14 mouse cellular contexts compared by ENCODE assay signal in the genomic region with DNA sequence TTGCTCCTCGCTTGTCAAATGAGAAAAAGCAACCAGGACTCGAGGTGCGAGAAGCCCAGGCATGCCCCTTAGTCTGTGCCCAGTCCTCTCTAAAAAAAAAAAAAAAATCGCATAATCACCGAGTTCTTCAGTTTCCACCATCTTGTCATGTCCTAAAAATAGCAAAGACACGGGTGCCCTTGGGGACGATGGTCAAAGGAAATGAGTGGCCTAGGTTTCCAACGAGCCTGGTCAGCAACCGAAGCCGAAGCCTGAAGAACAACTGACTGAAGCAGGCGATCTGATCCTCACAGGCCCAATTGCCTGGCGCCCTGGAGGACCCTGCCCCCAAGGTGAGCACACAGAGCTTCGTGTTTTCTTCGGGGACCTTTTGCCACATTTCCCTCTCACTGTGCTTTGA.
DNase-seq lines count a peak whose midpoint lies in the region; ATAC-seq and TF ChIP-seq lines count a peak whose summit lies in the region.
"Had no signal": no experiment of that assay in that cellular context is flagged by ENCODE, and none has a peak within 500 bp of the region (broad histone marks: within the 10 kb centered on the region; RNA-seq: fewer than 3 reads in every experiment).

No protein-coding gene starts in this region.

- no peaks in the 10 kb centered on the region for H3K36me3 ChIP-seq in hindbrain, embryonic 13.5 days
- no peaks in the 10 kb centered on the region for H3K36me3 ChIP-seq in hindbrain, embryonic 10.5 days
- no peaks in the 10 kb centered on the region for H3K36me3 ChIP-seq in E14TG2a.4 (ENCODE audit: insufficient read depth, low read length)
- no peaks in the 10 kb centered on the region for H3K36me3 ChIP-seq in embryonic facial prominence, embryonic 10.5 days (replicated peaks)
- H3K36me3 ChIP-seq in heart, postnatal 0 days (replicated peaks; ENCODE audit: control insufficient read depth, insufficient read depth, low read length), result no peaks in the 10 kb centered on the region
- H3K36me3 ChIP-seq: forebrain, embryonic 12.5 days; limb, embryonic 15.5 days had no signal

- H3K4me1 ChIP-seq in hindbrain, embryonic 13.5 days (replicated peaks), result peaks cover 16% of the 10 kb centered on the region
- H3K4me1 ChIP-seq in hindbrain, embryonic 10.5 days (replicated peaks), result peaks cover 21% of the 10 kb centered on the region; the same call in 1 of the 2 replicates
- H3K4me1 ChIP-seq in E14TG2a.4 (replicated peaks; ENCODE audit: low read depth, low read length), result peaks cover 26% of the 10 kb centered on the region
- peaks cover 24% of the 10 kb centered on the region for H3K4me1 ChIP-seq in embryonic facial prominence, embryonic 10.5 days
- no peaks in the 10 kb centered on the region for H3K4me1 ChIP-seq in heart, postnatal 0 days (ENCODE audit: control insufficient read depth, insufficient read depth)
- H3K4me1 ChIP-seq: limb, embryonic 15.5 days had no signal

- no peak overlapping the region for H3K27ac ChIP-seq in hindbrain, embryonic 13.5 days
- no peak overlapping the region for H3K27ac ChIP-seq in hindbrain, embryonic 10.5 days
- no peak overlapping the region for H3K27ac ChIP-seq in embryonic facial prominence, embryonic 10.5 days (replicated peaks)
- no peak overlapping the region for H3K27ac ChIP-seq in heart, postnatal 0 days (ENCODE audit: low read depth)
- H3K27ac ChIP-seq: forebrain, embryonic 12.5 days; limb, embryonic 15.5 days had no signal

- no peak for DNase-seq in hindbrain, embryonic 10.5 days (ENCODE audit: low spot score)
- peak; percentile 22 for DNase-seq in embryonic facial prominence, embryonic 10.5 days (ENCODE audit: low spot score)
- DNase-seq in heart, postnatal 0 days (ENCODE audit: low spot score), result peak; percentile 30
- no peak for DNase-seq in layer of hippocampus, postnatal 10 days (ENCODE audit: low spot score in 2 of 2)
- no peak for DNase-seq in gastrocnemius, postnatal 36 days
- DNase-seq: cerebellum, adult 9-11 months; kidney, postnatal 4 days; thymus, adult 2 months had no signal

- H3K9ac ChIP-seq in hindbrain, embryonic 13.5 days, result no peak overlapping the region
- peak overlapping the region; percentile 20 for H3K9ac ChIP-seq in heart, postnatal 0 days (replicated peaks; ENCODE audit: low read depth, low read length)
- H3K9ac ChIP-seq: forebrain, embryonic 12.5 days; limb, embryonic 15.5 days had no signal

- 0 out of 2 replicates have a peak overlapping the region, but pooled peaks have one; percentile 13 for H3K4me2 ChIP-seq in hindbrain, embryonic 13.5 days
- peak overlapping the region; percentile 65 for H3K4me2 ChIP-seq in heart, postnatal 0 days (ENCODE audit: low read depth, low read length)
- H3K4me2 ChIP-seq: forebrain, embryonic 12.5 days; midbrain, embryonic 11.5 days had no signal

- intact Hi-C loops in gastrocnemius, postnatal 36 days (cut with DNase I), result no loop called here

- 48% methylated on average over 14 of the region's 14 CpGs for WGBS in hindbrain, embryonic 13.5 days
- 52% methylated on average over 14 of the region's 14 CpGs for WGBS in hindbrain, embryonic 10.5 days
- WGBS in embryonic facial prominence, embryonic 10.5 days, result 40% methylated on average over 14 of the region's 14 CpGs
- 22% methylated on average over 14 of the region's 14 CpGs for WGBS in heart, postnatal 0 days

- no peak overlapping the region for H3K4me3 ChIP-seq in hindbrain, embryonic 13.5 days
- no peak overlapping the region for H3K4me3 ChIP-seq in hindbrain, embryonic 10.5 days
- peak overlapping the region; percentile 51 for H3K4me3 ChIP-seq in E14TG2a.4 (replicated peaks; ENCODE audit: low read length)
- H3K4me3 ChIP-seq in embryonic facial prominence, embryonic 10.5 days, result peak overlapping the region; percentile 30; the same call in 1 of the 2 replicates
- peak overlapping the region; percentile 39 for H3K4me3 ChIP-seq in heart, postnatal 0 days (ENCODE audit: low read depth, low read length)
- H3K4me3 ChIP-seq: forebrain, embryonic 12.5 days; limb, embryonic 15.5 days had no signal

- H3K27me3 ChIP-seq in hindbrain, embryonic 13.5 days, result 0 out of 2 replicates have a peak, but pooled peaks cover 4% of the 10 kb centered on the region
- H3K27me3 ChIP-seq in hindbrain, embryonic 10.5 days (ENCODE audit: insufficient read depth, poor library complexity, severe bottlenecking), result no peaks in the 10 kb centered on the region
- H3K27me3 ChIP-seq in E14TG2a.4 (ENCODE audit: insufficient read depth, low read length), result 0 out of 2 replicates have a peak, but pooled peaks cover 3% of the 10 kb centered on the region
- H3K27me3 ChIP-seq in embryonic facial prominence, embryonic 10.5 days (replicated peaks; ENCODE audit: low read depth, poor library complexity, severe bottlenecking), result no peaks in the 10 kb centered on the region
- no peaks in the 10 kb centered on the region for H3K27me3 ChIP-seq in heart, postnatal 0 days (ENCODE audit: control insufficient read depth, insufficient read depth, low read length)
- H3K27me3 ChIP-seq: limb, embryonic 15.5 days had no signal

- H3K9me3 ChIP-seq in hindbrain, embryonic 13.5 days, result no peaks in the 10 kb centered on the region
- H3K9me3 ChIP-seq in hindbrain, embryonic 10.5 days, result no peaks in the 10 kb centered on the region
- H3K9me3 ChIP-seq in E14TG2a.4 (ENCODE audit: low read length), result no peaks in the 10 kb centered on the region
- H3K9me3 ChIP-seq in embryonic facial prominence, embryonic 10.5 days, result no peaks in the 10 kb centered on the region
- H3K9me3 ChIP-seq in heart, postnatal 0 days (replicated peaks; ENCODE audit: control insufficient read depth, low read length), result no peaks in the 10 kb centered on the region
- H3K9me3 ChIP-seq: forebrain, embryonic 12.5 days; limb, embryonic 15.5 days had no signal

- no peak for TF ChIP-seq CTCF in E14TG2a.4 (conservative IDR thresholded peaks at IDR 0.05; ENCODE audit: low read length)
- TF ChIP-seq CTCF in heart, postnatal 0 days (IDR thresholded peaks at IDR 0.05; ENCODE audit: low read depth), result no peak

- no peak for TF ChIP-seq EP300 in heart, postnatal 0 days (IDR thresholded peaks at IDR 0.05; ENCODE audit: low read depth)

- no peak for ATAC-seq in hindbrain, embryonic 13.5 days (ENCODE audit: low FRiP score)
- ATAC-seq in heart, postnatal 0 days (ENCODE audit: insufficient read depth, low read depth), result peak; percentile 30; the same call in 1 of the 2 replicates
- no peak for ATAC-seq in granulocyte monocyte progenitor cell, adult 5-6 weeks (replicated peaks; ENCODE audit: poor library complexity, severe bottlenecking)

Comparison
In these comparisons a context has a peak if more than half of its experiments do, and no peak if none do; other contexts are left out.
1. H3K4me3 ChIP-seq: peak in E14TG2a.4 (single experiment), embryonic facial prominence, embryonic 10.5 days (single experiment) and heart, postnatal 0 days (single experiment); none in hindbrain, embryonic 13.5 days (single experiment) and hindbrain, embryonic 10.5 days (single experiment).
2. DNase-seq: peak in embryonic facial prominence, embryonic 10.5 days (single experiment) and heart, postnatal 0 days (single experiment); none in hindbrain, embryonic 10.5 days (single experiment), layer of hippocampus, postnatal 10 days (0 of 2) and gastrocnemius, postnatal 36 days (0 of 2).